ENCODE assay signal across 22 mouse cellular contexts in genomic region chr11:43888736-43889135, GRCm38 (mm10). TPM values are rescaled to one million over a fixed set of nuclear protein-coding genes. Genes with fewer than 3 reads are reported as not detected.
"Had no signal": no experiment of that assay in that cellular context is flagged by ENCODE, and none has a peak within 500 bp of the region (broad histone marks: within the 10 kb centered on the region; RNA-seq: fewer than 3 reads in every experiment).

No protein-coding gene starts in this region.

- H3K4me3 ChIP-seq: limb, embryonic 12.5 days; limb, embryonic 15.5 days; lung, embryonic 15.5 days; midbrain, embryonic 12.5 days; midbrain, embryonic 15.5 days; neural tube, embryonic 12.5 days; neural tube, embryonic 15.5 days had no signal

- H3K4me2 ChIP-seq: limb, embryonic 12.5 days; limb, embryonic 15.5 days; lung, embryonic 15.5 days; midbrain, embryonic 12.5 days; midbrain, embryonic 15.5 days; neural tube, embryonic 12.5 days; neural tube, embryonic 15.5 days had no signal

- H3K27ac ChIP-seq: hindbrain, postnatal 0 days; limb, embryonic 12.5 days; limb, embryonic 15.5 days; liver, embryonic 14.5 days; lung, embryonic 15.5 days; macrophage; midbrain, embryonic 12.5 days; midbrain, embryonic 15.5 days; neural tube, embryonic 12.5 days; neural tube, embryonic 15.5 days; stomach, postnatal 0 days had no signal

- H3K4me1 ChIP-seq: limb, embryonic 12.5 days; limb, embryonic 15.5 days; lung, embryonic 15.5 days; midbrain, embryonic 12.5 days; midbrain, embryonic 15.5 days; neural tube, embryonic 12.5 days; neural tube, embryonic 15.5 days had no signal

- H3K27me3 ChIP-seq: limb, embryonic 12.5 days; limb, embryonic 15.5 days; lung, embryonic 15.5 days; midbrain, embryonic 12.5 days; midbrain, embryonic 15.5 days; neural tube, embryonic 12.5 days; neural tube, embryonic 15.5 days had no signal

- ATAC-seq: hindbrain, postnatal 0 days; inflammation-experienced regulatory T-cells, adult 6 months; intestine, embryonic 16.5 days; midbrain, embryonic 15.5 days had no signal

- H3K9me3 ChIP-seq: limb, embryonic 12.5 days; limb, embryonic 15.5 days; lung, embryonic 15.5 days; midbrain, embryonic 12.5 days; midbrain, embryonic 15.5 days; neural tube, embryonic 12.5 days; neural tube, embryonic 15.5 days had no signal

- H3K36me3 ChIP-seq: limb, embryonic 12.5 days; limb, embryonic 15.5 days; lung, embryonic 15.5 days; midbrain, embryonic 12.5 days; midbrain, embryonic 15.5 days; neural tube, embryonic 12.5 days; neural tube, embryonic 15.5 days had no signal

- H3K9ac ChIP-seq: limb, embryonic 12.5 days; limb, embryonic 15.5 days; liver, embryonic 14.5 days; lung, embryonic 15.5 days; midbrain, embryonic 12.5 days; midbrain, embryonic 15.5 days; neural tube, embryonic 12.5 days; neural tube, embryonic 15.5 days had no signal

- DNase-seq: left cerebral cortex, postnatal 4 days; lung, adult 18-20 months; lung, postnatal 14 days; right cerebral cortex, adult 18-20 months; right cerebral cortex, postnatal 14 days; right cerebral cortex, postnatal 4 days; thymus, adult 2 months; thymus, postnatal 14 days; thymus, postnatal 4 days had no signal

RNA-seq across cellular contexts. Expression of gene Adra1b, which starts 12.3 kb away (rescaled TPM):
- polyA plus RNA-seq: inflammation-experienced regulatory T-cells, adult 6 months had no signal
